Mouse (Mus musculus) c-Kit-positive CD71-positive TER-119-positive erythroid progenitor cells, embryonic 14.5 days (primary cell): Measurements from ENCODE around the gene Klhl24.

ENCODE experiments used
- DNase-seq: peaks from one replicate; pipeline ENCODE4 v3.0.0-alpha.2; 2013; ENCODE audit warnings: low spot score

The Klhl24 gene

GRCm38 (mm10) chr16:20144568-20144967 is 47.2 kb downstream of the Klhl24 start:
- DNase-seq: no peak

- DNase-seq: no peak
Observed at GRCm38 (mm10) chr16:20151991-20152390, 54.6 kb downstream of the Klhl24 start.

GRCm38 (mm10) chr16:20153742-20154141 is 56.4 kb downstream of the Klhl24 start:
- no peak for DNase-seq

- DNase-seq: no peak
Observed at GRCm38 (mm10) chr16:20160130-20160529, 62.8 kb downstream of the Klhl24 start.

DNA sequence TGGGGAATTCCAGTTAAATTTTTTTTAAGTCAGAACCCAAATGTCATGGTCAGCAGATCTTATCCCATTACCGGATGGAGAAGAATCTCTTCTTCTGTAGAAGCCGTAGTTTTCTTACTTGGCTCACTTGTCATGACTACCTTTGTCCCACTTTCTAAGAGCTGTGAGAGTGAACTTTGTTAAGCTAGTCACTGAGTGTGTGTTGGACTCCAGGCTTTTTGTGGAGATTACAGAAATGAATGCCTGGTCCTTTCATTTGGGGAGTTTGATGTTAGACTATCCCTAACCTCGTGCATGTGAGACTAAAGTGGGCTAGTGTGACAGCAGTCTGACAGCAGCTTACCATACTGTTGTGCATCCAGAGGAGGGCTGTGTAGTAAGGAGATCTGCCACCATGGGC is 71.7 kb downstream of the Klhl24 start:
- no peak for DNase-seq

- peak; percentile 63 for DNase-seq
Observed at GRCm38 (mm10) chr16:20169471-20170106, 72.2 kb downstream of the Klhl24 start.
